Mouse (Mus musculus) A20 (cell line): ENCODE results near the gene Clcnkb.
A peak's percentile ranks its signal among the peaks of the same experiment; 100 is the strongest.

ENCODE experiments used
- DNase-seq: peaks from one replicate; pipeline ENCODE4 v3.0.0-alpha.2; 2011; ENCODE audit warnings: low read depth, low spot score

The Clcnkb gene

GRCm38 (mm10) chr4:141415924-141416323, at the start of gene Clcnkb:
TSS of gene Clcnkb (minus strand) at chr4:141416014.
- DNase-seq, result no peak

GRCm38 (mm10) chr4:141464722-141465121, 48.9 kb upstream of the Clcnkb start:
- no peak for DNase-seq

GRCm38 (mm10) chr4:141463472-141463871, 47.7 kb upstream of the Clcnkb start:
- no peak for DNase-seq

GRCm38 (mm10) chr4:141461576-141461975, 45.8 kb upstream of the Clcnkb start:
- no peak for DNase-seq

GRCm38 (mm10) chr4:141461088-141461487, 45.3 kb upstream of the Clcnkb start:
- no peak for DNase-seq

GRCm38 (mm10) chr4:141460481-141460880, 44.7 kb upstream of the Clcnkb start:
- DNase-seq, result no peak

- no peak for DNase-seq
These were observed 44.0 kb upstream of the Clcnkb start for GRCm38 (mm10) chr4:141459766-141460165.

- no peak for DNase-seq
These were observed 43.1 kb upstream of the Clcnkb start for GRCm38 (mm10) chr4:141458888-141459287.

- DNase-seq, result no peak
These were observed 42.4 kb upstream of the Clcnkb start for GRCm38 (mm10) chr4:141458236-141458635.

- no peak for DNase-seq
These were observed 40.6 kb upstream of the Clcnkb start for GRCm38 (mm10) chr4:141456193-141456938.

- no peak for DNase-seq
These were observed 39.7 kb upstream of the Clcnkb start for GRCm38 (mm10) chr4:141455526-141455925.

- DNase-seq, result no peak
These were observed 39.0 kb upstream of the Clcnkb start for GRCm38 (mm10) chr4:141454581-141455350.

GRCm38 (mm10) chr4:141451916-141452450, 36.2 kb upstream of the Clcnkb start:
- DNase-seq, result no peak

- DNase-seq, result peak; percentile 59
These were observed 35.4 kb upstream of the Clcnkb start for GRCm38 (mm10) chr4:141451251-141451650.

- no peak for DNase-seq
These were observed 30.4 kb upstream of the Clcnkb start for GRCm38 (mm10) chr4:141446211-141446610.

GRCm38 (mm10) chr4:141445328-141445720, 29.5 kb upstream of the Clcnkb start:
- DNase-seq, result peak; percentile 42

- DNase-seq, result peak; percentile 90
These were observed 28.9 kb upstream of the Clcnkb start, which contains the start of gene Zbtb17 for GRCm38 (mm10) chr4:141444451-141445327. TSS of gene Zbtb17 (plus strand) at chr4:141444654.

GRCm38 (mm10) chr4:141443641-141444429, 28.0 kb upstream of the Clcnkb start:
- no peak for DNase-seq

GRCm38 (mm10) chr4:141440877-141441276, 25.1 kb upstream of the Clcnkb start:
- no peak for DNase-seq

GRCm38 (mm10) chr4:141439083-141439803, 23.4 kb upstream of the Clcnkb start:
- no peak for DNase-seq
